Mouse (Mus musculus) G1E (cell line): ENCODE results near the gene Rps9. TPM values are rescaled to one million over a fixed set of nuclear protein-coding genes. Genes with fewer than 3 reads are reported as not detected.

Source experiments
- ATAC-seq: 2 replicates; pipeline ENCODE4 v1.8.0; 2016; ENCODE audit warnings: mild to moderate bottlenecking; ENCODE audit not compliant: insufficient number of reproducible peaks, poor library complexity, low FRiP score, severe bottlenecking; ENCODE audit errors: extremely low read depth
- DNase-seq: peaks from one replicate; pipeline ENCODE4 v3.0.0; 2012; ENCODE audit warnings: low spot score
- H3K27me3 ChIP-seq: 2 replicates; pipeline ENCODE4 v1.6.1; 2012; ENCODE audit warnings: mild to moderate bottlenecking, low read length, inconsistent platforms; ENCODE audit not compliant: insufficient read depth
- H3K36me3 ChIP-seq: replicated peaks from 2 replicates; pipeline ENCODE3; 2012; ENCODE audit warnings: mild to moderate bottlenecking, inconsistent platforms
- H3K4me1 ChIP-seq: 2 replicates; pipeline ENCODE4 v1.6.1; 2012; ENCODE audit warnings: low read depth, low read length, inconsistent platforms, mixed read lengths; ENCODE audit not compliant: insufficient read depth
- H3K4me3 ChIP-seq: 2 replicates; pipeline ENCODE4 v1.5.1; 2012; ENCODE audit warnings: low read depth, mild to moderate bottlenecking, inconsistent platforms, low read length, moderate library complexity, mixed read lengths
- H3K9me3 ChIP-seq: replicated peaks from 2 replicates; pipeline ENCODE4 v1.6.1; 2012; ENCODE audit warnings: inconsistent platforms
- CTCF ChIP-seq: IDR thresholded peaks from 2 replicates; pipeline ENCODE4 v1.5.1; 2012; ENCODE audit warnings: low read depth, low read length, inconsistent platforms, mixed read lengths
- GATA1 ChIP-seq: IDR thresholded peaks from 2 replicates; pipeline ENCODE4 v1.6.1; 2012; ENCODE audit warnings: borderline replicate concordance, low read length, inconsistent platforms, mixed read lengths
- GATA2 ChIP-seq: IDR thresholded peaks from 2 replicates; pipeline ENCODE4 v1.6.1; 2012; ENCODE audit warnings: low read depth, low read length, inconsistent platforms, borderline replicate concordance
- POLR2AphosphoS5 ChIP-seq: IDR thresholded peaks from 2 replicates; pipeline ENCODE4 v1.6.1; 2012; ENCODE audit warnings: low read depth, low read length, inconsistent platforms; ENCODE audit not compliant: insufficient replicate concordance
- TAL1 ChIP-seq: conservative IDR thresholded peaks from 2 replicates; pipeline ENCODE4 v1.6.1; 2012; ENCODE audit warnings: low read depth, low read length, inconsistent platforms, mixed read lengths
- polyA plus RNA-seq: library from polyadenylated mRNA; stranded (reverse); fragments of >175 nt; gene quantifications from 2 replicates; pipeline ENCODE4 v1.2.3, GENCODE M21; 2012
- total RNA-seq, 2 experiments: library from RNA; stranded (forward) in 1 of 2; stranded (reverse) in 1 of 2; fragments of 200-1000 nt in 1 of 2; fragments of >200 nt in 1 of 2; fragmentation: Nextera tagmentation in 1 of 2; gene quantifications; 2 replicates each; pipeline ENCODE4 v1.2.3; 2014 to 2017

Rps9 gene
- total and polyA plus RNA-seq, 3 experiments = 1,085 to 2,177 (median 1,340) TPM

DNA sequence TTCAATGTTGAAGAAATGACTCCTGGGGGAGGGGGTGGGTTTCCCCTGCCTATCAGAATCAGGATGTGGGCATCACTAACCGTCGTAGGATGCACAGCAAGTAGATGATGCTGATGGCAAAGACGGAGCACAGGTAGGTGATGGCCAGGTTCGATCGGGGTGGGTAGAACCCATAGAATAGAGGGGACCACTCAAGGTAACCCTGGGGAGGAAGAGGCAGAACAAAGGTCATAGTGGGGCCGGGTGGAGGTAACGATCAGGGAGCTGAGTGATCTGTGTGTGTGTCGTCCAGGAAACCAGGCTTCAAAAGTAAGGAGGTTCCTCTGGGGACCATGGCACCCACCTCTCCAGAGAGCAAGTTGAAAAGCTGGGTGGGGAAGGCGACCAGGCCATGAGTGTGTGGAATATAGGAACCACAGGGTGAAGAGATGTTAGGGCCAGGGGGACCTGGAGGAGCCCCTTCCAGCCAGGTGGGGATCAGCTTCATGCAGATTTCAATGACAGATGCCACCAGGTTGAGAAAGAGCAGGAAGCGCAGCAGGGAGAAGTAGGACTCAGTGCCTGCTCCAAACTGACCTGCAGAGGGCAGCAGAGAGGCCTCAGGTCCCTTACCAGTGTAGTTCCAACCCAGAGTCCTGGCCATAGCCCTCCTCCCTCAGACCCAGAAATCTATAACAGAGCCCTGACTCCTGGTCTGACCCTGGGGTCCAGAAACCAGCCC is 29.1 kb upstream of the Rps9 start:
- Histone ChIP-seq H3K27me3 (peaks cover 4% of the 10 kb centered on the region; the same call in 1 of the 2 replicates), H3K9me3 (no peaks in the 10 kb centered on the region), H3K36me3 (peaks cover 27% of the 10 kb centered on the region), H3K4me3 (no peak overlapping the region), H3K4me1 (peaks cover 7% of the 10 kb centered on the region; the same call in 1 of the 2 replicates)
- DNase-seq = peak; percentile 53
- peak; percentile 73 for ATAC-seq
- TF ChIP-seq CTCF (peak; percentile 95), POLR2AphosphoS5 (no peak)

DNA sequence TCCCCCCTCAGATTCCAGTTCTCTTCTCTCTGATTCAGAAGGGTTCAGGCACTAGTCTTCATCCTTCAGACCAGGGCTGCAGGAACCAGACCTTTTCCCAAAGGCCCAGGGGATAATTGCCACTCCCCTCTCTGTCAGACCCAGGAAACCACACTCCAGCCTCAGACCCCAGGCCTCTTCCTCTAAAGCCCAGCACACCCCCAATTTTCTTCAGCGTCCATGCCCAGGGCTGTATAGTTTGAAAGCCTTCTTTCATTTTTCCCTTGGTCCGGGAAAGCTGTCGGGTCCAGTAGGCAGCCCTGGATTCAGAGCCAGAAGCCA is 28.6 kb upstream of the Rps9 start:
- Histone ChIP-seq H3K27me3 (peaks cover 4% of the 10 kb centered on the region; the same call in 1 of the 2 replicates), H3K4me3 (no peak overlapping the region), H3K9me3 (no peaks in the 10 kb centered on the region), H3K4me1 (peaks cover 7% of the 10 kb centered on the region; the same call in 1 of the 2 replicates), H3K36me3 (peaks cover 26% of the 10 kb centered on the region)
- TF ChIP-seq GATA1 = no peak
- TF ChIP-seq POLR2AphosphoS5 = no peak
- TF ChIP-seq CTCF = no peak
- TF ChIP-seq GATA2 = no peak
- DNase-seq (no peak), ATAC-seq (no peak)

DNA sequence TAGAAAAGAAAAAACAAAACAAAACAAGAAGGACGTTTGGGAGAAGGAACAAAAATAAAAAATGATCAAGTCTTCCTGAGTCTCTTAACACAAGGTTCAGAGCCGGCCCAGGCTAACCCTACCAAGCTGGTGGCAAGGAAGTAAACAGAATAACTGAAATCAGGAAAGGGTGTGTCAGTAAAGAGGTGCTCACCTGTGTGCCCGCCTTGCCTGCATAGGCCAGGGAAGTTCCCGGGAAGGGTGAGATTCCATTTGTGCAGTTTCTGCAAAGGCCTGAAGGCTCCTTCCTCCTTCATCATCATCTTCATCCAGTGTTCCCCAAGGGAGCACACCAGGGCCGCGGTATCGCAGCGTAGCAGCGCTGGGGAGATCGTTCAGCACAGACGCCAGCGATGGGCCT is 27.4 kb upstream of the Rps9 start:
- DNase-seq = no peak
- Histone ChIP-seq H3K9me3 (no peaks in the 10 kb centered on the region), H3K36me3 (peaks cover 32% of the 10 kb centered on the region), H3K27me3 (peaks cover under 1% of the 10 kb centered on the region; the same call in 1 of the 2 replicates), H3K4me3 (no peak overlapping the region), H3K4me1 (peaks cover 7% of the 10 kb centered on the region; the same call in 1 of the 2 replicates)
- no peak for ATAC-seq
- TF ChIP-seq TAL1 = no peak
- no peak for TF ChIP-seq GATA2
- TF ChIP-seq CTCF = no peak
- no peak for TF ChIP-seq POLR2AphosphoS5
- TF ChIP-seq GATA1 = no peak

DNA sequence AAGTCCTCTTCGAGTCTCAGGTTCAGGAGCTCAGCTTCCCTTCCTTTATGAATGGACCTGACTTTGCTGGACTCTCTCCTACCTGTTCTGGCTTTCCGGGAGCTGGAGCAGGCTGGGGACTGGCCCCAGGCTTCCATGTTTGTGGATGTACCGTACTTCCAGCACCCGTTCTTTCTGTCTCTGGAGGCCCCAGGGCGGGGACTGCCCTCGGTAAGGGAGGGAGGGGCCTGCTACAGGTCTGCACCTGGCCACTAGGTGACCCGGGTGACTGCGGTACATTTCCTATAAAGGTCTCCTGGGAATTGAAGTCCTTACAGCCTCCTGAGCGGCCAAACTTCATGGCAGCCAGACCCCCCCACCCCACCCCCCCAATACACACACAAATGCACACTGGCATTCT is 26.5 kb upstream of the Rps9 start, which contains the start of gene Tmc4:
TSS of gene Tmc4 (minus strand) at position 212 of the 400 bp plus-strand sequence.
- H3K4me1 ChIP-seq = peaks cover 7% of the 10 kb centered on the region; the same call in 1 of the 2 replicates
- no peak for ATAC-seq
- TF ChIP-seq GATA2 (no peak), TAL1 (no peak), GATA1 (no peak), CTCF (no peak), POLR2AphosphoS5 (no peak)
- no peak for DNase-seq
- H3K27me3 ChIP-seq = no peaks in the 10 kb centered on the region
- H3K4me3 ChIP-seq = no peak within 1 kb of the TSS
- H3K9me3 ChIP-seq = no peaks in the 10 kb centered on the region
- peaks cover 38% of the 10 kb centered on the region for H3K36me3 ChIP-seq

DNA sequence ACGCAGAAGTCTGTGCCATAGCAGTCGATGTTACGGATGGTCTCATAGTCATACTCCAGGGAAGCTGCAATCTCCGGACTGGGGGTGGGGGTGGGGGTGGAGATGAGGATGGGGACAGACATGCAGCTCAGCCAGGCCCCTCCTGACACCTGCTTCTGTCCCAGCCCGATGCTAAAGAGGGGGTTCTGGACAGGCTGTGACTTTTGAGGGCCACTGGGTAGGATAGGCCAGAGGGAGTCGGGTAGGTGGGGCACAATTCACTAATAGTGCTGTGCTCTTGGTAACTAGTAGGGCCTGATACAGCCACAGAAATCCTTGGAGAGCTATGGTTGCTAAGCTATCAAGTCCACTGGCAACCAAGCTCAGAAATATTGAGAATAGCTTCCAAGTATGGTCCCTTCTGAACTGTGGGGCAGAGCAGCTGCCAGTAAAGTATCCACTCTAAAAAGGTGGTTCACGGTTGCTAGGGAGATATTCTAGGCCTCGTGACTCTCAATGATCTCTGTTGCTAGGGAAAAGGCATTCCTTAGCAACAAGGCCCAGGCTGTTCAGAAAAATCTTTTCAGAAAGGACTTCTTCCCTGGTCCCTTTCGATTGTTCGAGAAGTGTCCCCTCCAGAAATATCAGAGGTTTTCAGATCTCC is 19.8 kb upstream of the Rps9 start:
- peaks cover 78% of the 10 kb centered on the region for H3K36me3 ChIP-seq

DNA sequence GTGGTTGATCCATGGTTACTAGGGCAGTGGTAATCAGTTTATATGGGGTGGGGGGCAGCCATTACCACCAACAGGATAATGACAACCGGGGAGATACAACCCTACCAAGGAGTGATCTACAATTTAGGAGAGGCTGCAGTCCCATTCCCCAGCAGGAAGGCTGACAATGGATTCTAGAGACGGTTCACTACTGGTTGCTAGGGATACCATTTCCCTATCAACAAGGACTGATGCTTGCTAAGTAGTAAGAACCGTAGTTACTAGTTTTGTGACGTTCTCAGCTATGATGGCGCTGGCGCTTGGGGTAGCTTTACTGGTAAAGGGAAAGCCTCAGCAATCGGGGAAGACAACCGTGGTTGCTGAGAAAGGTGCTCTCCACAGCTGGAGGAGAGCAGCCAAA is 19.1 kb upstream of the Rps9 start:
- Histone ChIP-seq H3K36me3 (peaks cover 78% of the 10 kb centered on the region), H3K27me3 (no peaks in the 10 kb centered on the region), H3K4me1 (no peaks in the 10 kb centered on the region), H3K9me3 (no peaks in the 10 kb centered on the region), H3K4me3 (no peak overlapping the region)
- DNase-seq (no peak), ATAC-seq (no peak)
- TF ChIP-seq POLR2AphosphoS5 = no peak
- no peak for TF ChIP-seq GATA1
- no peak for TF ChIP-seq TAL1

More for the DNA sequence above, 19.8 kb upstream of the Rps9 start:
- no peaks in the 10 kb centered on the region for H3K4me1 ChIP-seq
- DNase-seq = no peak
- H3K9me3 ChIP-seq = no peaks in the 10 kb centered on the region
- no peak overlapping the region for H3K4me3 ChIP-seq
- no peaks in the 10 kb centered on the region for H3K27me3 ChIP-seq
- ATAC-seq = no peak
- TF ChIP-seq CTCF (no peak), TAL1 (no peak), GATA2 (no peak), GATA1 (no peak), POLR2AphosphoS5 (no peak)
